Mouse (Mus musculus) myocyte (in vitro differentiated cells): ENCODE measurements at regions not wholly inside any gene's neighbourhood (a gene's known extent, or its start where the extent isn't known, plus 50 kb on each side); places are given as distances from the start of the nearest gene placed in this dataset.

ENCODE experiments used
- H3K27me3 ChIP-seq: one replicate; pipeline ENCODE4 v1.6.1; 2011; ENCODE audit not compliant: control insufficient read depth, insufficient read depth, insufficient read length
- H3K36me3 ChIP-seq: one replicate; pipeline ENCODE4 v1.6.1; 2011; ENCODE audit not compliant: control insufficient read depth, insufficient read depth
- H3K4me2 ChIP-seq: one replicate; pipeline ENCODE4 v1.6.1; 2011; ENCODE audit warnings: low read depth, control low read depth
- H3K4me3 ChIP-seq: one replicate; pipeline ENCODE4 v1.5.1; 2011; ENCODE audit warnings: mild to moderate bottlenecking, control low read depth, moderate library complexity
- H3K79me2 ChIP-seq: one replicate; pipeline ENCODE4 v1.6.1; 2011; ENCODE audit not compliant: control insufficient read depth, insufficient read depth
- H3ac ChIP-seq: one replicate; pipeline ENCODE4 v1.6.1; 2011; ENCODE audit not compliant: control insufficient read depth, insufficient read length
- CEBPB ChIP-seq: IDR thresholded peaks from 2 replicates; pipeline ENCODE4 v1.6.1; 2011; ENCODE audit warnings: mild to moderate bottlenecking, moderate library complexity; ENCODE audit not compliant: poor library complexity, insufficient read depth, severe bottlenecking
- E2F4 ChIP-seq: IDR thresholded peaks from one replicate; pipeline ENCODE4 v1.6.1; 2011; ENCODE audit warnings: mild to moderate bottlenecking, control low read depth, moderate library complexity; ENCODE audit not compliant: insufficient read depth
- MAX ChIP-seq: IDR thresholded peaks from one replicate; pipeline ENCODE4 v1.6.1; 2011; ENCODE audit warnings: low read depth, mild to moderate bottlenecking, control low read depth
- MYOD1 ChIP-seq, 3 experiments: IDR thresholded peaks; one replicate each; pipeline ENCODE4 v1.6.1; 2011; ENCODE audit warnings: control low read depth in 2 of 3, low read depth in 2 of 3, mild to moderate bottlenecking in 2 of 3, moderate library complexity in 1 of 3; ENCODE audit not compliant: insufficient read length in 2 of 3, control insufficient read depth in 1 of 3
- MYOG ChIP-seq, 3 experiments: IDR thresholded peaks; one replicate each; pipeline ENCODE4 v1.6.1; 2011; ENCODE audit warnings: control low read depth in 2 of 3, low read depth in 2 of 3, mild to moderate bottlenecking in 2 of 3; ENCODE audit not compliant: insufficient read length in 2 of 3, control insufficient read depth in 1 of 3, insufficient read depth in 1 of 3
- POLR2A ChIP-seq: IDR thresholded peaks from one replicate; pipeline ENCODE4 v1.6.1; 2011; ENCODE audit warnings: low read depth, mild to moderate bottlenecking, control low read depth, moderate library complexity; ENCODE audit not compliant: insufficient read length
- POLR2AphosphoS2 ChIP-seq: IDR thresholded peaks from one replicate; pipeline ENCODE4 v1.6.1; 2011; ENCODE audit warnings: low read depth, control low read depth; ENCODE audit not compliant: insufficient read length
- REST ChIP-seq: IDR thresholded peaks from one replicate; pipeline ENCODE4 v1.6.1; 2011; ENCODE audit warnings: mild to moderate bottlenecking, control low read depth, moderate library complexity; ENCODE audit not compliant: insufficient read depth, insufficient read length
- SRF ChIP-seq: IDR thresholded peaks from one replicate; pipeline ENCODE4 v1.6.1; 2011; ENCODE audit warnings: low read depth; ENCODE audit not compliant: control insufficient read depth, insufficient read length
- TCF12 ChIP-seq: IDR thresholded peaks from one replicate; pipeline ENCODE4 v1.6.1; 2011; ENCODE audit warnings: mild to moderate bottlenecking, control low read depth; ENCODE audit not compliant: poor library complexity, insufficient read depth, severe bottlenecking
- TCF3 ChIP-seq: IDR thresholded peaks from one replicate; pipeline ENCODE4 v1.6.1; 2011; ENCODE audit warnings: low read depth, control low read depth; ENCODE audit not compliant: insufficient read length
- USF1 ChIP-seq: IDR thresholded peaks from one replicate; pipeline ENCODE4 v1.6.1; 2011; ENCODE audit warnings: low read depth, mild to moderate bottlenecking, control low read depth, moderate library complexity

GRCm38 (mm10) chr4:82173461-82174085 is 532.0 kb downstream of the Nfib start:
- H3K4me3 ChIP-seq, result no peak overlapping the region
- no peaks in the 10 kb centered on the region for H3K27me3 ChIP-seq
- TF ChIP-seq CEBPB (no peak), E2F4 (no peak), SRF (no peak), POLR2AphosphoS2 (no peak), MAX (no peak), MYOG (IDR thresholded peaks at IDR 0.05; ENCODE audit: control insufficient read depth in 1 of 3, insufficient read depth in 1 of 3, insufficient read length in 2 of 3, low read depth in 2 of 3) (no peak), MYOD1 (IDR thresholded peaks at IDR 0.05; ENCODE audit: control insufficient read depth in 1 of 3, insufficient read length in 2 of 3, low read depth in 2 of 3) (no peak), TCF3 (no peak), TCF12 (no peak), POLR2A (no peak), REST (no peak), USF1 (no peak)
- no peak overlapping the region for H3ac ChIP-seq
- H3K4me2 ChIP-seq, result no peak overlapping the region
- no peaks in the 10 kb centered on the region for H3K36me3 ChIP-seq
- H3K79me2 ChIP-seq, result no peaks in the 10 kb centered on the region

- H3K4me3 ChIP-seq, result no peak overlapping the region
- no peaks in the 10 kb centered on the region for H3K27me3 ChIP-seq
- no peaks in the 10 kb centered on the region for H3K36me3 ChIP-seq
- no peaks in the 10 kb centered on the region for H3K79me2 ChIP-seq
- H3ac ChIP-seq, result no peak overlapping the region
- no peak overlapping the region for H3K4me2 ChIP-seq
- TF ChIP-seq CEBPB, result no peak
- no peak for TF ChIP-seq USF1
- no peak for TF ChIP-seq REST
- no peak for TF ChIP-seq TCF3
- no peak for TF ChIP-seq MYOG (IDR thresholded peaks at IDR 0.05; ENCODE audit: control insufficient read depth in 1 of 3, insufficient read depth in 1 of 3, insufficient read length in 2 of 3, low read depth in 2 of 3)
- TF ChIP-seq E2F4, result no peak
- TF ChIP-seq POLR2AphosphoS2, result no peak
- no peak for TF ChIP-seq MAX
- no peak for TF ChIP-seq POLR2A
- no peak for TF ChIP-seq SRF
- TF ChIP-seq TCF12, result no peak
Observed at GRCm38 (mm10) chr4:82170930-82171329, 534.6 kb downstream of the Nfib start.

- Histone ChIP-seq H3K79me2 (no peaks in the 10 kb centered on the region), H3ac (no peak overlapping the region), H3K4me3 (no peak overlapping the region), H3K4me2 (peak overlapping the region; percentile 35), H3K27me3 (no peaks in the 10 kb centered on the region), H3K36me3 (no peaks in the 10 kb centered on the region)
- TF ChIP-seq CEBPB (peak; percentile 62; the same call in 1 of the 2 replicates), POLR2A (no peak)
Observed at GRCm38 (mm10) chr4:82168032-82168431, 537.5 kb downstream of the Nfib start.

- H3ac ChIP-seq, result no peak overlapping the region
- TF ChIP-seq E2F4, result no peak
- no peak for TF ChIP-seq MYOG (IDR thresholded peaks at IDR 0.05; ENCODE audit: control insufficient read depth in 1 of 3, insufficient read depth in 1 of 3, insufficient read length in 2 of 3, low read depth in 2 of 3)
- no peak for TF ChIP-seq TCF12
- no peak for TF ChIP-seq CEBPB
- TF ChIP-seq POLR2AphosphoS2, result no peak
- TF ChIP-seq MYOD1 (IDR thresholded peaks at IDR 0.05; ENCODE audit: control insufficient read depth in 1 of 3, insufficient read length in 2 of 3, low read depth in 2 of 3), result no peak
- TF ChIP-seq USF1, result no peak
- TF ChIP-seq TCF3, result no peak
- TF ChIP-seq MAX, result no peak
- TF ChIP-seq POLR2A, result no peak
- TF ChIP-seq SRF, result no peak
- TF ChIP-seq REST, result no peak
- no peak overlapping the region for H3K4me3 ChIP-seq
- H3K4me2 ChIP-seq, result peak overlapping the region; percentile 35
- no peaks in the 10 kb centered on the region for H3K79me2 ChIP-seq
- no peaks in the 10 kb centered on the region for H3K36me3 ChIP-seq
- no peaks in the 10 kb centered on the region for H3K27me3 ChIP-seq
Observed at GRCm38 (mm10) chr4:82167396-82167795, 538.2 kb downstream of the Nfib start.

GRCm38 (mm10) chr4:82166826-82167225 is 538.7 kb downstream of the Nfib start:
- no peaks in the 10 kb centered on the region for H3K36me3 ChIP-seq
- H3K4me3 ChIP-seq, result no peak overlapping the region
- no peak overlapping the region for H3ac ChIP-seq
- H3K4me2 ChIP-seq, result peak overlapping the region; percentile 35
- peak in 1 of 3 experiments; percentile 77 for TF ChIP-seq MYOD1 (IDR thresholded peaks at IDR 0.05; ENCODE audit: control insufficient read depth in 1 of 3, insufficient read length in 2 of 3, low read depth in 2 of 3)
- no peak for TF ChIP-seq CEBPB
- no peak for TF ChIP-seq USF1
- TF ChIP-seq TCF3, result no peak
- no peak for TF ChIP-seq MAX
- no peak for TF ChIP-seq POLR2A
- TF ChIP-seq E2F4, result no peak
- no peak for TF ChIP-seq REST
- peak; percentile 16 for TF ChIP-seq TCF12
- peak in 2 of 3 experiments; percentile 39 to 42 for TF ChIP-seq MYOG (IDR thresholded peaks at IDR 0.05; ENCODE audit: control insufficient read depth in 1 of 3, insufficient read depth in 1 of 3, insufficient read length in 2 of 3, low read depth in 2 of 3)
- no peak for TF ChIP-seq SRF
- TF ChIP-seq POLR2AphosphoS2, result no peak
- H3K79me2 ChIP-seq, result no peaks in the 10 kb centered on the region
- no peaks in the 10 kb centered on the region for H3K27me3 ChIP-seq
